8 mouse cellular contexts compared by ENCODE assay signal in the genomic region with DNA sequence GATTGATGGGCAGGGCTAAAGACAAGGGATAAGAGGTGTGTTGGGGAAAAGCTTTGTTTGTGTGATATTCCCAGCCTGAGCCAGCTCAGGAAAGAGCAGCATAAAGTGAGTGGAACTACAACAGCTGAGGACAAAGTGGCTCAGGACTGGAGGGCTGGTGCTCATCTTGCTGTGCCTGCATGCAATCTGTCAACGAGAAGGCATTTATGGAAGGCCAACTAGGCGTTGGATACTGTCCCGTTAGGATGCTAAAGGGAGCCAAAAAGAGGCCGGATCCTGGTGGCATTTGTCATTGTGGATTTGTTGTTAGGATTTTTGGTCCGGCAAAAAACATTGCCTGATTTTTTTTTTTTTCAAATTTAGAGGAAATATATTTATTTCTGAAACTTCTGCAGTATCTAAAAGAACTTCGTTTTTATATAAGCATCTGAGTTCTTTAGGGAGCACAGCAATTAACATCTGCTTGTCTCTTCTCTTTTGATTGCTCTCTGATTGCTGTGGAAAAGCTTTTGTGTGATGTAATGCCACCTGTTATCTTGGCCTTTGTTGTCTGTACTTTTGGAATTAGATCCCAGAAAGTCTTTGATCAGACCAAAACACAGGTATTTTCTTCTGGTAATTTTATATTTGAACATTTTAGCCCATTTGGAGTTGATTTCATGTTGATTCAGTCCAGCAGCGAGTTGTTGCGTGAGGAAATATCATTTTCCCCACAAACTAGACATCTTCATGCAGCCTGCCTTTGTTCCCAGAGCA. TPM values are rescaled to one million over a fixed set of nuclear protein-coding genes. Genes with fewer than 3 reads are reported as not detected.
DNase-seq lines count a peak whose midpoint lies in the region; ATAC-seq lines count a peak whose summit lies in the region.

No protein-coding gene starts in this region.

- H3K4me2 ChIP-seq in liver, embryonic 13.5 days = peak overlapping the region; percentile 58

- 81% methylated on average over 8 of the region's 8 CpGs for WGBS in embryonic facial prominence, embryonic 10.5 days
- 63% methylated on average over 8 of the region's 8 CpGs for WGBS in liver, embryonic 13.5 days (ENCODE audit: insufficient replicate concordance)

- peak overlapping the region; percentile 78 for H3K4me3 ChIP-seq in megakaryocyte, embryonic 14.5 days (replicated peaks)
- no peak overlapping the region for H3K4me3 ChIP-seq in embryonic facial prominence, embryonic 10.5 days
- peak overlapping the region; percentile 2 for H3K4me3 ChIP-seq in liver, embryonic 13.5 days (replicated peaks)

- no peaks in the 10 kb centered on the region for H3K27me3 ChIP-seq in megakaryocyte, embryonic 14.5 days (replicated peaks)
- no peaks in the 10 kb centered on the region for H3K27me3 ChIP-seq in embryonic facial prominence, embryonic 10.5 days (replicated peaks; ENCODE audit: low read depth, poor library complexity, severe bottlenecking)
- no peaks in the 10 kb centered on the region for H3K27me3 ChIP-seq in liver, embryonic 13.5 days

- DNase-seq in heart, adult 18-20 months = peak; percentile 14 to 22
- no peak for DNase-seq in heart, postnatal 4 days
- DNase-seq in embryonic facial prominence, embryonic 10.5 days (ENCODE audit: low spot score) = no peak
- DNase-seq in liver, embryonic 13.5 days = no peak
- DNase-seq in gastrocnemius, postnatal 10 days = no peak
- DNase-seq in kidney, postnatal 14 days = no peak

- peak overlapping the region; percentile 42; the same call in 1 of the 2 replicates for H3K9ac ChIP-seq in liver, embryonic 13.5 days

- no peak for ATAC-seq in megakaryocyte, adult 5-6 weeks (ENCODE audit: poor library complexity, severe bottlenecking)
- no peak for ATAC-seq in liver, embryonic 13.5 days (ENCODE audit: low read depth)

- H3K27ac ChIP-seq in embryonic facial prominence, embryonic 10.5 days (replicated peaks) = peak overlapping the region; percentile 48
- H3K27ac ChIP-seq in liver, embryonic 13.5 days = peak overlapping the region; percentile 73

- no peaks in the 10 kb centered on the region for H3K9me3 ChIP-seq in megakaryocyte, embryonic 14.5 days
- H3K9me3 ChIP-seq in embryonic facial prominence, embryonic 10.5 days = no peaks in the 10 kb centered on the region
- H3K9me3 ChIP-seq in liver, embryonic 13.5 days (replicated peaks) = no peaks in the 10 kb centered on the region

- H3K36me3 ChIP-seq in megakaryocyte, embryonic 14.5 days (replicated peaks; ENCODE audit: low read length) = peaks cover 12% of the 10 kb centered on the region
- peaks cover 6% of the 10 kb centered on the region; the same call in 1 of the 2 replicates for H3K36me3 ChIP-seq in embryonic facial prominence, embryonic 10.5 days (replicated peaks)
- peaks cover 21% of the 10 kb centered on the region for H3K36me3 ChIP-seq in liver, embryonic 13.5 days

- H3K4me1 ChIP-seq in megakaryocyte, embryonic 14.5 days = peaks cover 77% of the 10 kb centered on the region
- peaks cover 11% of the 10 kb centered on the region for H3K4me1 ChIP-seq in embryonic facial prominence, embryonic 10.5 days
- peaks cover 61% of the 10 kb centered on the region for H3K4me1 ChIP-seq in liver, embryonic 13.5 days (replicated peaks)

RNA-seq across cellular contexts. Expression of a gene that starts 49.2 kb away (rescaled TPM):
- not detected for total RNA-seq in heart, adult 18-20 months (2021)
- under 1 TPM; 0.18 to 0.21 TPM for total RNA-seq in heart, postnatal 4 days (2021)
- 0.07 TPM in 1 of 2 replicates, not detected in the other for polyA plus RNA-seq in megakaryocyte, embryonic 14.5 days (2012; ENCODE audit: insufficient read depth, low replicate concordance)
- total RNA-seq in megakaryocyte, adult 5-6 weeks (2015) = 0.25 TPM in 1 of 2 replicates, not detected in the other
- total RNA-seq in megakaryocyte, adult 5-6 weeks (2017) = not detected in 2 replicates
- 3.0 and 3.9 TPM in 2 replicates for polyA plus RNA-seq in embryonic facial prominence, embryonic 10.5 days (2016; fragmentation: Nextera tagmentation; extraction: Ambion mirVana)
- 0.10 and 0.14 TPM in 2 replicates for polyA plus RNA-seq in liver, embryonic 13.5 days (2015; fragmentation: Nextera tagmentation; extraction: Ambion mirVana)
- under 1 TPM; 0.31 to 0.45 TPM for total RNA-seq in gastrocnemius, postnatal 10 days (2021)

RNA-seq across cellular contexts. Expression of a gene that starts 49.7 kb away (rescaled TPM):
- total RNA-seq in heart, adult 18-20 months (2021) = 1 to 10 TPM; 7.4 to 9.4 TPM
- total RNA-seq in heart, postnatal 4 days (2021) = 10 to 100 TPM; 34.9 to 35.5 TPM
- 6.5 TPM in 1 of 2 replicates, not detected in the other for polyA plus RNA-seq in megakaryocyte, embryonic 14.5 days (2012; ENCODE audit: insufficient read depth, low replicate concordance)
- 96.0 and 106 TPM in 2 replicates for total RNA-seq in megakaryocyte, adult 5-6 weeks (2015)
- total RNA-seq in megakaryocyte, adult 5-6 weeks (2017) = 60.5 and 61.5 TPM in 2 replicates
- 54.5 and 62.4 TPM in 2 replicates for polyA plus RNA-seq in embryonic facial prominence, embryonic 10.5 days (2016; fragmentation: Nextera tagmentation; extraction: Ambion mirVana)
- polyA plus RNA-seq in liver, embryonic 13.5 days (2015; fragmentation: Nextera tagmentation; extraction: Ambion mirVana) = 67.3 and 92.9 TPM in 2 replicates
- total RNA-seq in gastrocnemius, postnatal 10 days (2021) = 10 to 100 TPM in 1 of 2 experiments, 1 to 10 TPM in 1; 8.8 to 11.7 TPM

Comparison
In these comparisons a context has a peak if more than half of its experiments do, and no peak if none do; other contexts are left out.
1. DNase-seq: peak in heart, adult 18-20 months (2 of 2); none in heart, postnatal 4 days (single experiment), embryonic facial prominence, embryonic 10.5 days (single experiment), liver, embryonic 13.5 days (single experiment), gastrocnemius, postnatal 10 days (single experiment) and kidney, postnatal 14 days (single experiment).